Mouse (Mus musculus): ENCODE measurements around the gene Ppargc1a.
A peak's percentile ranks its signal among the peaks of the same experiment; 100 is the strongest.

Gene Ppargc1a

GRCm38 (mm10) chr5:51567659-51568058, at the start of gene Ppargc1a:
Gene Ppargc1a, minus strand, starts transcription at chr5:51567726.
- DNase-seq (ENCODE audit: low read depth): no peak

- no peak for DNase-seq (ENCODE audit: low read depth)
These were observed 49.4 kb upstream of the Ppargc1a start for GRCm38 (mm10) chr5:51616877-51617276.

GRCm38 (mm10) chr5:51612049-51612448, 44.5 kb upstream of the Ppargc1a start:
- no peak for DNase-seq (ENCODE audit: low read depth)

- DNase-seq (ENCODE audit: low read depth): no peak
These were observed 40.4 kb upstream of the Ppargc1a start for GRCm38 (mm10) chr5:51607686-51608480.

- no peak for DNase-seq (ENCODE audit: low read depth)
These were observed 32.0 kb upstream of the Ppargc1a start for GRCm38 (mm10) chr5:51599549-51599948.

GRCm38 (mm10) chr5:51595644-51596043, 28.1 kb upstream of the Ppargc1a start:
- no peak for DNase-seq (ENCODE audit: low read depth)

- DNase-seq (ENCODE audit: low read depth): no peak
These were observed 24.7 kb upstream of the Ppargc1a start for GRCm38 (mm10) chr5:51592206-51592605.

- DNase-seq (ENCODE audit: low read depth): no peak
These were observed 24.1 kb upstream of the Ppargc1a start for GRCm38 (mm10) chr5:51591537-51592154.

GRCm38 (mm10) chr5:51586187-51586586, 18.7 kb upstream of the Ppargc1a start:
- DNase-seq (ENCODE audit: low read depth): no peak

- DNase-seq (ENCODE audit: low read depth): no peak
These were observed 17.5 kb upstream of the Ppargc1a start for GRCm38 (mm10) chr5:51584987-51585386.

- no peak for DNase-seq (ENCODE audit: low read depth)
These were observed 16.7 kb upstream of the Ppargc1a start for GRCm38 (mm10) chr5:51584186-51584585.

GRCm38 (mm10) chr5:51583632-51584031, 16.1 kb upstream of the Ppargc1a start:
- DNase-seq (ENCODE audit: low read depth): no peak

GRCm38 (mm10) chr5:51583030-51583429, 15.5 kb upstream of the Ppargc1a start:
- no peak for DNase-seq (ENCODE audit: low read depth)

GRCm38 (mm10) chr5:51582618-51583017, 15.1 kb upstream of the Ppargc1a start:
- DNase-seq (ENCODE audit: low read depth): no peak

- no peak for DNase-seq (ENCODE audit: low read depth)
These were observed 10.1 kb upstream of the Ppargc1a start for GRCm38 (mm10) chr5:51577594-51577993.

- DNase-seq (ENCODE audit: low read depth): no peak
These were observed 6.2 kb upstream of the Ppargc1a start for GRCm38 (mm10) chr5:51573770-51574169.

GRCm38 (mm10) chr5:51568198-51568690, 718 bp upstream of the Ppargc1a start:
- DNase-seq (ENCODE audit: low read depth): no peak

GRCm38 (mm10) chr5:51565672-51566071, 1.9 kb downstream of the Ppargc1a start:
- no peak for DNase-seq (ENCODE audit: low read depth)

- no peak for DNase-seq (ENCODE audit: low read depth)
These were observed 2.5 kb downstream of the Ppargc1a start for GRCm38 (mm10) chr5:51565038-51565437.

- no peak for DNase-seq (ENCODE audit: low read depth)
These were observed 4.0 kb downstream of the Ppargc1a start for GRCm38 (mm10) chr5:51563574-51563973.

- no peak for DNase-seq (ENCODE audit: low read depth)
These were observed 9.8 kb downstream of the Ppargc1a start for GRCm38 (mm10) chr5:51557607-51558278.

- DNase-seq (ENCODE audit: low read depth): peak; percentile 3
These were observed 13.9 kb downstream of the Ppargc1a start for GRCm38 (mm10) chr5:51553671-51554070.

GRCm38 (mm10) chr5:51553251-51553650, 14.3 kb downstream of the Ppargc1a start:
- no peak for DNase-seq (ENCODE audit: low read depth)
